Mouse (Mus musculus) stomach, embryonic 14.5 days (tissue): ENCODE data around the gene Krtap28-10. TPM values are rescaled to one million over a fixed set of nuclear protein-coding genes. Genes with fewer than 3 reads are reported as not detected.

ENCODE experiments used
- ATAC-seq: fragments of 200-750 bp; cut with Nextera tagmentation; 2 replicates; pipeline ENCODE4 v1.8.0; 2017; ENCODE audit warnings: low read depth, moderate TSS enrichment; ENCODE audit not compliant: insufficient number of reproducible peaks, insufficient read depth, low FRiP score
- H3K27ac ChIP-seq: fragments of 300-500 bp; sonication (generic); 2 replicates; pipeline ENCODE4 v1.5.1; 2014; ENCODE audit warnings: mild to moderate bottlenecking, low read length, moderate library complexity, mixed read lengths
- H3K27me3 ChIP-seq: fragments of 300-500 bp; sonication (generic); 2 replicates; pipeline ENCODE4 v1.6.1; 2014; ENCODE audit warnings: low read length, control low read depth, mixed read lengths; ENCODE audit not compliant: control insufficient read depth, insufficient read depth
- H3K36me3 ChIP-seq: fragments of 300-500 bp; sonication (generic); 2 replicates; pipeline ENCODE4 v1.6.1; 2014; ENCODE audit warnings: mild to moderate bottlenecking, control low read depth, low read length, moderate library complexity, mixed read lengths; ENCODE audit not compliant: control insufficient read depth, insufficient read depth
- H3K4me1 ChIP-seq: fragments of 300-500 bp; sonication (generic); 2 replicates; pipeline ENCODE4 v1.6.1; 2014; ENCODE audit warnings: low read length, control low read depth, mixed read lengths; ENCODE audit not compliant: control insufficient read depth, insufficient read depth
- H3K4me2 ChIP-seq: fragments of 300-500 bp; sonication (generic); replicated peaks from 2 replicates; pipeline ENCODE4 v1.6.1; 2014; ENCODE audit warnings: low read depth, low read length, control low read depth
- H3K4me3 ChIP-seq: fragments of 300-500 bp; sonication (generic); 2 replicates; pipeline ENCODE4 v1.5.1; 2014; ENCODE audit warnings: low read depth, low read length, control low read depth
- H3K9ac ChIP-seq: fragments of 300-500 bp; sonication (generic); replicated peaks from 2 replicates; pipeline ENCODE4 v1.6.1; 2014; ENCODE audit warnings: low read depth, mild to moderate bottlenecking, control low read depth, low read length, moderate library complexity, mixed read lengths
- H3K9me3 ChIP-seq: fragments of 300-500 bp; sonication (generic); 2 replicates; pipeline ENCODE4 v1.6.1; 2016; ENCODE audit warnings: low read depth, low read length, control low read depth; ENCODE audit not compliant: control insufficient read depth
- WGBS: fragments of 180-500 bp; shearing (Covaris S2); extraction: QIAGEN DNeasy Blood & Tissue Kit; methylation state at CpG from one replicate; pipeline ENCODE4 v1.1.7; 2014; 5-methylcytosine and 5-hydroxymethylcytosine counted together
- polyA plus RNA-seq: library from polyadenylated mRNA; unstranded; fragments of >200 nt; fragmentation: Nextera tagmentation; extraction: Ambion mirVana; gene quantifications from 2 replicates; pipeline ENCODE4 v1.2.1, GENCODE M21; 2014

The Krtap28-10 gene
- polyA plus RNA-seq, 1 experiment from 2014 or later, result not detected

GRCm38 (mm10) chr1:83064851-83065250 is 22.6 kb upstream of the Krtap28-10 start:
- 26% methylated on average over 3 of the region's 3 CpGs for WGBS

GRCm38 (mm10) chr1:83060643-83061042 is 18.4 kb upstream of the Krtap28-10 start, which contains the start of gene Krtap28-13:
Krtap28-13 (plus strand) TSS chr1:83060930.
- no peak for ATAC-seq
- Histone ChIP-seq H3K27ac (no peak within 1 kb of the TSS), H3K4me1 (no peaks in the 10 kb centered on the region), H3K9ac (no peak within 1 kb of the TSS), H3K36me3 (no peaks in the 10 kb centered on the region), H3K9me3 (no peaks in the 10 kb centered on the region), H3K4me3 (no peak within 1 kb of the TSS), H3K4me2 (no peak within 1 kb of the TSS), H3K27me3 (no peaks in the 10 kb centered on the region)
- 88% methylated on average over 4 of the region's 4 CpGs for WGBS

More at GRCm38 (mm10) chr1:83064851-83065250, 22.6 kb upstream of the Krtap28-10 start:
- Histone ChIP-seq H3K36me3 (no peaks in the 10 kb centered on the region), H3K27ac (no peak overlapping the region), H3K4me2 (no peak overlapping the region), H3K9me3 (no peaks in the 10 kb centered on the region), H3K27me3 (no peaks in the 10 kb centered on the region), H3K4me3 (no peak overlapping the region), H3K4me1 (no peaks in the 10 kb centered on the region), H3K9ac (no peak overlapping the region)
- ATAC-seq, result no peak

- no peaks in the 10 kb centered on the region for H3K4me1 ChIP-seq
- ATAC-seq, result no peak
- WGBS, result 86% methylated on average over 9 of the region's 9 CpGs
- H3K27ac ChIP-seq, result no peak within 1 kb of the TSS
- no peak within 1 kb of the TSS for H3K9ac ChIP-seq
- H3K36me3 ChIP-seq, result no peaks in the 10 kb centered on the region
- no peak within 1 kb of the TSS for H3K4me3 ChIP-seq
- H3K9me3 ChIP-seq, result no peaks in the 10 kb centered on the region
- no peak within 1 kb of the TSS for H3K4me2 ChIP-seq
- no peaks in the 10 kb centered on the region for H3K27me3 ChIP-seq
Observed at GRCm38 (mm10) chr1:83059278-83059677, 17.0 kb upstream of the Krtap28-10 start, which contains the start of gene A030005K14Rik. A030005K14Rik (minus strand) TSS chr1:83059378.

GRCm38 (mm10) chr1:83058481-83058880 is 16.2 kb upstream of the Krtap28-10 start:
- H3K9ac ChIP-seq, result no peak overlapping the region
- no peaks in the 10 kb centered on the region for H3K27me3 ChIP-seq
- WGBS, result 18% methylated on average over 1 of the region's 1 CpGs
- no peak overlapping the region for H3K4me3 ChIP-seq
- H3K4me1 ChIP-seq, result no peaks in the 10 kb centered on the region
- H3K9me3 ChIP-seq, result no peaks in the 10 kb centered on the region
- H3K36me3 ChIP-seq, result no peaks in the 10 kb centered on the region
- H3K4me2 ChIP-seq, result no peak overlapping the region
- no peak for ATAC-seq
- no peak overlapping the region for H3K27ac ChIP-seq

DNA sequence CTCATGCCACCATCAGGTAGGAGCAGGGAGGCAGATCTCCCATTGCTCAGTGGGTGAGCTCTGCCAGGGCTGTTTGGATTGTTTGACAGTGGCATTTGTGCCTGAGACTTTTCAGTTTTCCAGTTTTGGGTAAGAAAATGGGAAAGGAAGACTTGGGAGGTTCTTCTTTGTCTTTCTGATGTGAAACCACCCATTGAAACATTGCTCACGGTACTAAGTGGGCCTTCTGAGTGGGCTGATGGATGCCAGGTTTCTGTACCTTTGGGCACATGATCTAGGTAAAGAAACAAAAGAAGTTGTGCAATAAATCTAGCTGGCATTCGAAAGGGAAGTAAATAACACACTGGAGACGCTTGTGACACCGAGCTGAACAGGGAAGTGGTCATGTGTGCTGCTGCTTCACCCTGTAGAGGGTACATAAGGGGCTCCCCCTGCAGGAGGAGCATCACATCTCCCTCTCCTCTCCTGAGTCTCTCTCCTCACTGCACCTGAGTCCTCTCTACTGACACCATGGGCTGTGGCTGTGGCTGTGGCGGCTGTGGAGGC is 2.7 kb upstream of the Krtap28-10 start, which contains the start of gene Gm47969:
Gene Gm47969, plus strand, starts transcription at position 51 of the 546 bp plus-strand sequence.
- no peaks in the 10 kb centered on the region for H3K4me1 ChIP-seq
- H3K27me3 ChIP-seq, result no peaks in the 10 kb centered on the region
- no peaks in the 10 kb centered on the region for H3K9me3 ChIP-seq
- H3K4me2 ChIP-seq, result no peak within 1 kb of the TSS
- WGBS, result 84% methylated on average over 5 of the region's 5 CpGs
- no peak within 1 kb of the TSS for H3K9ac ChIP-seq
- no peak within 1 kb of the TSS for H3K27ac ChIP-seq
- H3K4me3 ChIP-seq, result no peak within 1 kb of the TSS
- ATAC-seq, result no peak
- no peaks in the 10 kb centered on the region for H3K36me3 ChIP-seq

GRCm38 (mm10) chr1:83039080-83039479 is 3.2 kb downstream of the Krtap28-10 start:
- Histone ChIP-seq H3K27ac (no peak overlapping the region), H3K4me1 (no peaks in the 10 kb centered on the region), H3K9ac (no peak overlapping the region), H3K9me3 (no peaks in the 10 kb centered on the region), H3K27me3 (no peaks in the 10 kb centered on the region), H3K4me3 (no peak overlapping the region), H3K4me2 (no peak overlapping the region), H3K36me3 (no peaks in the 10 kb centered on the region)
- ATAC-seq, result no peak
- WGBS, result 62% methylated on average over 4 of the region's 4 CpGs

DNA sequence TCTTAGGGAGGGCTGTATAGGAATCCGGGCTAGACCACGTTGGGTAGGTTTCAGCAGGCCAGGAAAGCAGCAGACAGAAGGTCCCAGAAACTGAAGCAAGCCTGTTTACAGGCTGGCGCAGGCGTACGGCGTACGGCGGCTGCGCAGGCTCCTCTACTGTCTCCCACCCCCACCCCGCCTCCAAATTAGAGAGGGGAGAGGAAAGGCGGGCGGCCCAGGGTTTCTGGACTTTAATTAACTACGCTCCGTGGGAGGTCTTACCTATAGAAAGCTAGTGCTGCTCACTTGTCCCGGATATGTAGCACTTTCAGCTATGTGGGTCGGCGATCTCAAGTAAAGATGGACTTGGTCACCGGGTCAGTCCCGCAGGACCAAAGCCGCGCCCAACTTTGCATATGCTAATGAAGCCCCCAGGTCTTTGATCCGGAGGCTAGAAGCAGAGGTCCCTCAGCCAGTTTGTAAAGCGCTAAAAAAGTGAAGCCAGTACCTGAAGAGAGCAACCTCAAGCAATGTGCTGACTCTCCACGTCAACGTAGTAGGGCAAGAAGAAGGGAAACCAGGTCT is 4.1 kb downstream of the Krtap28-10 start, which contains the start of gene Slc19a3:
Gene Slc19a3, minus strand, starts transcription at position 340 of the 564 bp plus-strand sequence.
- Histone ChIP-seq H3K9ac (no peak within 1 kb of the TSS; the same call in 1 of the 2 replicates), H3K36me3 (no peaks in the 10 kb centered on the region), H3K27me3 (no peaks in the 10 kb centered on the region), H3K4me3 (peak within 1 kb of the TSS; percentile 48), H3K27ac (0 out of 2 replicates have a peak within 1 kb of the TSS, but pooled peaks have one; percentile 17), H3K4me1 (no peaks in the 10 kb centered on the region), H3K9me3 (no peaks in the 10 kb centered on the region), H3K4me2 (peak within 1 kb of the TSS; percentile 59)
- peak; percentile 86 for ATAC-seq
- under 1% methylated on average over 25 of the region's 25 CpGs for WGBS

GRCm38 (mm10) chr1:83036892-83037667 is 5.2 kb downstream of the Krtap28-10 start:
- Histone ChIP-seq H3K9ac (no peak overlapping the region), H3K9me3 (no peaks in the 10 kb centered on the region), H3K4me3 (no peak overlapping the region; the same call in 1 of the 2 replicates), H3K27me3 (no peaks in the 10 kb centered on the region), H3K4me2 (no peak overlapping the region), H3K27ac (no peak overlapping the region), H3K36me3 (no peaks in the 10 kb centered on the region), H3K4me1 (no peaks in the 10 kb centered on the region)
- ATAC-seq, result no peak
- WGBS, result 73% methylated on average over 11 of the region's 11 CpGs
